Mouse (Mus musculus) cortical plate, adult 2 months (tissue): ENCODE measurements around the gene Cpne5. TPM values are rescaled to one million over a fixed set of nuclear protein-coding genes. Genes with fewer than 3 reads are reported as not detected.
"Not testable (repeated sequence)": the region's sequence is repeated elsewhere in the genome, so short reads cannot be mapped to it uniquely, and the experiment has no call there.

Experiments
- H3K27ac ChIP-seq: fragments of 200-500 bp; 2 replicates; pipeline ENCODE4 v1.5.1; 2012; ENCODE audit warnings: low read length, control low read depth, inconsistent platforms; ENCODE audit not compliant: insufficient read depth
- H3K4me1 ChIP-seq: fragments of 200-500 bp; 2 replicates; pipeline ENCODE4 v1.6.1; 2011; ENCODE audit warnings: low read length; ENCODE audit not compliant: control insufficient read depth, insufficient read depth
- H3K4me3 ChIP-seq: fragments of 200-500 bp; 2 replicates; pipeline ENCODE4 v1.5.1; 2011; ENCODE audit warnings: mild to moderate bottlenecking, low read length, control low read depth; ENCODE audit not compliant: insufficient read depth
- CTCF ChIP-seq: fragments of 200-500 bp; IDR thresholded peaks from 2 replicates; pipeline ENCODE4 v1.5.1; 2011; ENCODE audit warnings: mild to moderate bottlenecking, control low read depth, low read length; ENCODE audit not compliant: insufficient read depth; ENCODE audit errors: extremely low read depth
- POLR2A ChIP-seq: fragments of 200-500 bp; IDR thresholded peaks from 2 replicates; pipeline ENCODE4 v1.6.1; 2011; ENCODE audit warnings: mild to moderate bottlenecking, low read length, control low read depth; ENCODE audit not compliant: insufficient read depth; ENCODE audit errors: extremely low read depth
- polyA plus RNA-seq: library from polyadenylated mRNA; depleted of rRNA; stranded (reverse); fragments of >200 nt; gene quantifications from 2 replicates; pipeline ENCODE4 v1.2.3, GENCODE M21; 2012

Gene Cpne5
- polyA plus RNA-seq, 1 experiment, result 107 TPM

- TF ChIP-seq POLR2A, result no peak
- TF ChIP-seq CTCF, result no peak
- Histone ChIP-seq H3K4me1 (peaks cover 2% of the 10 kb centered on the region; the same call in 1 of the 2 replicates), H3K4me3 (peak overlapping the region; percentile 59; the same call in 1 of the 2 replicates), H3K27ac (no peak overlapping the region)
Observed at GRCm38 (mm10) chr17:29267931-29268681, 30.1 kb upstream of the Cpne5 start.

- H3K4me1 ChIP-seq, H3K4me3 ChIP-seq, H3K27ac ChIP-seq: not testable (repeated sequence)
Observed at GRCm38 (mm10) chr17:29267040-29267439, 29.1 kb upstream of the Cpne5 start.

- Histone ChIP-seq H3K4me1 (peaks cover 2% of the 10 kb centered on the region; the same call in 1 of the 2 replicates), H3K27ac (no peak overlapping the region), H3K4me3 (0 out of 2 replicates have a peak overlapping the region, but pooled peaks have one; percentile 70)
- no peak for TF ChIP-seq CTCF
Observed at GRCm38 (mm10) chr17:29264760-29265159, 26.8 kb upstream of the Cpne5 start.

- peak within 1 kb of the TSS; percentile 70 for H3K4me3 ChIP-seq
- 0 out of 2 replicates have a peak within 1 kb of the TSS, but pooled peaks have one; percentile 4 for H3K27ac ChIP-seq
- TF ChIP-seq POLR2A (peak; percentile 5; the same call in 1 of the 2 replicates), CTCF (no peak)
- H3K4me1 ChIP-seq, result no peaks in the 10 kb centered on the region
Observed at GRCm38 (mm10) chr17:29263840-29264633, 26.1 kb upstream of the Cpne5 start, which contains the start of gene Ppil1. Gene Ppil1, minus strand, starts transcription at chr17:29264186.

GRCm38 (mm10) chr17:29263417-29263816 lies 25.4 kb upstream of the Cpne5 start:
- TF ChIP-seq CTCF (no peak), POLR2A (no peak)
- Histone ChIP-seq H3K27ac (no peak overlapping the region), H3K4me1 (no peaks in the 10 kb centered on the region), H3K4me3 (peak overlapping the region; percentile 70)

GRCm38 (mm10) chr17:29262259-29262649 lies 24.3 kb upstream of the Cpne5 start:
- TF ChIP-seq POLR2A (no peak), CTCF (no peak)
- Histone ChIP-seq H3K4me3 (no peak overlapping the region), H3K4me1 (no peaks in the 10 kb centered on the region), H3K27ac (no peak overlapping the region)

- no peak for TF ChIP-seq POLR2A
- no peak for TF ChIP-seq CTCF
- Histone ChIP-seq H3K27ac (no peak overlapping the region), H3K4me3 (no peak overlapping the region), H3K4me1 (no peaks in the 10 kb centered on the region)
Observed at GRCm38 (mm10) chr17:29261603-29262258, 23.8 kb upstream of the Cpne5 start.

- H3K4me1 ChIP-seq, result no peaks in the 10 kb centered on the region
- H3K27ac ChIP-seq, result no peak overlapping the region
- no peak overlapping the region for H3K4me3 ChIP-seq
- TF ChIP-seq CTCF (no peak), POLR2A (no peak)
Observed at GRCm38 (mm10) chr17:29260501-29260900, 22.5 kb upstream of the Cpne5 start.

GRCm38 (mm10) chr17:29259489-29259888 lies 21.5 kb upstream of the Cpne5 start:
- no peak for TF ChIP-seq POLR2A
- peak; percentile 91 for TF ChIP-seq CTCF
- Histone ChIP-seq H3K4me1 (no peaks in the 10 kb centered on the region), H3K27ac (no peak overlapping the region), H3K4me3 (no peak overlapping the region)
